Mouse (Mus musculus) G1E (cell line): ENCODE data around the gene Olfr67.

Experiments used
- CTCF ChIP-seq: IDR thresholded peaks from 2 replicates; pipeline ENCODE4 v1.5.1; 2012; ENCODE audit warnings: low read depth, low read length, inconsistent platforms, mixed read lengths
- GATA1 ChIP-seq: IDR thresholded peaks from 2 replicates; pipeline ENCODE4 v1.6.1; 2012; ENCODE audit warnings: borderline replicate concordance, low read length, inconsistent platforms, mixed read lengths
- TAL1 ChIP-seq: conservative IDR thresholded peaks from 2 replicates; pipeline ENCODE4 v1.6.1; 2012; ENCODE audit warnings: low read depth, low read length, inconsistent platforms, mixed read lengths

- TF ChIP-seq CTCF = no peak
- no peak for TF ChIP-seq TAL1
- TF ChIP-seq GATA1 = no peak
These were observed 18.7 kb upstream of the Olfr67 start for GRCm38 (mm10) chr7:103810296-103810695.
